ENCODE assay signal across 18 mouse cellular contexts in genomic region chr14:46005307-46005706, GRCm38 (mm10).
DNase-seq lines count a peak whose midpoint lies in the region; ATAC-seq and TF ChIP-seq lines count a peak whose summit lies in the region.
"Had no signal": no experiment of that assay in that cellular context is flagged by ENCODE, and none has a peak within 500 bp of the region (broad histone marks: within the 10 kb centered on the region; RNA-seq: fewer than 3 reads in every experiment).

No protein-coding gene starts in this region.

- H3K9me3 ChIP-seq in embryonic facial prominence, embryonic 11.5 days (replicated peaks; ENCODE audit: control insufficient read depth, low read length) = no peaks in the 10 kb centered on the region
- no peaks in the 10 kb centered on the region for H3K9me3 ChIP-seq in embryonic facial prominence, embryonic 10.5 days
- no peaks in the 10 kb centered on the region for H3K9me3 ChIP-seq in lung, embryonic 14.5 days (ENCODE audit: low read depth, low read length)
- H3K9me3 ChIP-seq in lung, postnatal 0 days (ENCODE audit: low read length) = no peaks in the 10 kb centered on the region
- H3K9me3 ChIP-seq: embryonic facial prominence, embryonic 12.5 days; forebrain, embryonic 13.5 days; forebrain, embryonic 15.5 days had no signal

- H3K4me1 ChIP-seq in embryonic facial prominence, embryonic 11.5 days (ENCODE audit: control insufficient read depth, insufficient read depth, low read length) = no peaks in the 10 kb centered on the region
- H3K4me1 ChIP-seq in embryonic facial prominence, embryonic 10.5 days = peaks cover 20% of the 10 kb centered on the region
- peaks cover 8% of the 10 kb centered on the region; the same call in 1 of the 2 replicates for H3K4me1 ChIP-seq in lung, embryonic 14.5 days (ENCODE audit: insufficient read depth)
- no peaks in the 10 kb centered on the region for H3K4me1 ChIP-seq in lung, postnatal 0 days (ENCODE audit: insufficient read depth, low read depth, low read length)
- H3K4me1 ChIP-seq: embryonic facial prominence, embryonic 12.5 days; forebrain, embryonic 13.5 days; forebrain, embryonic 15.5 days had no signal

- no peak overlapping the region for H3K4me3 ChIP-seq in embryonic facial prominence, embryonic 11.5 days (ENCODE audit: low read depth, low read length)
- no peak overlapping the region for H3K4me3 ChIP-seq in embryonic facial prominence, embryonic 10.5 days
- H3K4me3 ChIP-seq in lung, embryonic 14.5 days (ENCODE audit: low read depth, low read length) = no peak overlapping the region
- H3K4me3 ChIP-seq in lung, postnatal 0 days (ENCODE audit: low read depth, low read length) = no peak overlapping the region
- H3K4me3 ChIP-seq: embryonic facial prominence, embryonic 12.5 days; forebrain, embryonic 13.5 days; forebrain, embryonic 15.5 days had no signal

- WGBS in embryonic facial prominence, embryonic 11.5 days = 20% methylated on average over 4 of the region's 4 CpGs
- WGBS in embryonic facial prominence, embryonic 10.5 days = 27% methylated on average over 4 of the region's 4 CpGs
- WGBS in lung, embryonic 14.5 days = 29% methylated on average over 4 of the region's 4 CpGs
- 50% methylated on average over 4 of the region's 4 CpGs for WGBS in lung, postnatal 0 days

- H3K27me3 ChIP-seq in embryonic facial prominence, embryonic 11.5 days (ENCODE audit: control insufficient read depth, insufficient read depth, low read length) = no peaks in the 10 kb centered on the region
- H3K27me3 ChIP-seq in embryonic facial prominence, embryonic 10.5 days (replicated peaks; ENCODE audit: low read depth, poor library complexity, severe bottlenecking) = peaks cover 11% of the 10 kb centered on the region; the same call in 1 of the 2 replicates
- no peaks in the 10 kb centered on the region for H3K27me3 ChIP-seq in lung, embryonic 14.5 days (ENCODE audit: insufficient read depth, low read length)
- H3K27me3 ChIP-seq in lung, postnatal 0 days (replicated peaks; ENCODE audit: insufficient read depth, low read length) = no peaks in the 10 kb centered on the region
- H3K27me3 ChIP-seq: embryonic facial prominence, embryonic 12.5 days; forebrain, embryonic 13.5 days; forebrain, embryonic 15.5 days had no signal

- no peak for ATAC-seq in embryonic facial prominence, embryonic 11.5 days (replicated peaks; ENCODE audit: insufficient number of reproducible peaks, low FRiP score, low TSS enrichment, low read depth)
- ATAC-seq in lung, embryonic 14.5 days (ENCODE audit: insufficient read depth) = no peak
- no peak for ATAC-seq in lung, postnatal 0 days
- ATAC-seq: forebrain, embryonic 13.5 days; forebrain, embryonic 15.5 days; forebrain, postnatal 0 days had no signal

- no peak for TF ChIP-seq CTCF in lung, embryonic 14.5 days (IDR thresholded peaks at IDR 0.05; ENCODE audit: low read depth)
- no peak for TF ChIP-seq CTCF in lung, postnatal 0 days (IDR thresholded peaks at IDR 0.05)

- H3K27ac ChIP-seq in embryonic facial prominence, embryonic 11.5 days (replicated peaks; ENCODE audit: low read depth, low read length) = no peak overlapping the region
- no peak overlapping the region for H3K27ac ChIP-seq in embryonic facial prominence, embryonic 10.5 days (replicated peaks)
- H3K27ac ChIP-seq in lung, embryonic 14.5 days (ENCODE audit: low read depth) = no peak overlapping the region
- no peak overlapping the region for H3K27ac ChIP-seq in lung, postnatal 0 days (ENCODE audit: low read length)
- H3K27ac ChIP-seq: embryonic facial prominence, embryonic 12.5 days; forebrain, embryonic 13.5 days; forebrain, embryonic 15.5 days had no signal

- DNase-seq in embryonic facial prominence, embryonic 11.5 days (ENCODE audit: low spot score) = peak; percentile 77
- DNase-seq in embryonic facial prominence, embryonic 10.5 days (ENCODE audit: low spot score) = no peak
- DNase-seq in lung, embryonic 14.5 days = peak; percentile 50
- no peak for DNase-seq in lung, postnatal 0 days (ENCODE audit: low spot score)
- DNase-seq in embryo, embryonic 11 days = peak; percentile 49
- DNase-seq in gastrocnemius, postnatal 25 days = no peak
- DNase-seq: adrenal gland, adult 2 months; adrenal gland, postnatal 10 days; adrenal gland, postnatal 25 days; cerebellum, adult 11-12 months; cerebellum, adult 2 months; cerebellum, adult 9-10 months; cerebellum, postnatal 10 days; cerebellum, postnatal 25 days; forebrain, postnatal 0 days had no signal

- no peak overlapping the region for H3K4me2 ChIP-seq in embryonic facial prominence, embryonic 11.5 days (ENCODE audit: low read depth, low read length)
- H3K4me2 ChIP-seq in lung, embryonic 14.5 days = no peak overlapping the region
- no peak overlapping the region for H3K4me2 ChIP-seq in lung, postnatal 0 days (replicated peaks; ENCODE audit: low read depth, low read length)
- H3K4me2 ChIP-seq: embryonic facial prominence, embryonic 12.5 days; forebrain, embryonic 13.5 days; forebrain, embryonic 15.5 days had no signal

- H3K9ac ChIP-seq in embryonic facial prominence, embryonic 11.5 days (replicated peaks; ENCODE audit: low read length) = no peak overlapping the region
- H3K9ac ChIP-seq in lung, embryonic 14.5 days = no peak overlapping the region
- no peak overlapping the region for H3K9ac ChIP-seq in lung, postnatal 0 days (replicated peaks; ENCODE audit: low read depth)
- H3K9ac ChIP-seq: embryonic facial prominence, embryonic 12.5 days; forebrain, embryonic 13.5 days; forebrain, embryonic 15.5 days; forebrain, postnatal 0 days had no signal

- H3K36me3 ChIP-seq in embryonic facial prominence, embryonic 11.5 days (replicated peaks; ENCODE audit: control insufficient read depth, insufficient read depth, low read depth, low read length) = no peaks in the 10 kb centered on the region
- H3K36me3 ChIP-seq in embryonic facial prominence, embryonic 10.5 days (replicated peaks) = no peaks in the 10 kb centered on the region
- H3K36me3 ChIP-seq in lung, embryonic 14.5 days (ENCODE audit: insufficient read depth) = no peaks in the 10 kb centered on the region
- H3K36me3 ChIP-seq in lung, postnatal 0 days (ENCODE audit: insufficient read depth, low read length) = no peaks in the 10 kb centered on the region
- H3K36me3 ChIP-seq: embryonic facial prominence, embryonic 12.5 days; forebrain, embryonic 15.5 days had no signal

- TF ChIP-seq EP300 in lung, postnatal 0 days (IDR thresholded peaks at IDR 0.05) = no peak

Comparison
In these comparisons a context has a peak if more than half of its experiments do, and no peak if none do; other contexts are left out.
1. DNase-seq: peak in embryonic facial prominence, embryonic 11.5 days (single experiment), lung, embryonic 14.5 days (single experiment) and embryo, embryonic 11 days (single experiment); none in embryonic facial prominence, embryonic 10.5 days (single experiment), lung, postnatal 0 days (single experiment) and gastrocnemius, postnatal 25 days (single experiment).